Mouse (Mus musculus): ENCODE data around the gene Hspa4. TPM values are rescaled to one million over a fixed set of nuclear protein-coding genes. Genes with fewer than 3 reads are reported as not detected.
A peak's percentile ranks its signal among the peaks of the same experiment; 100 is the strongest.
"Not testable (repeated sequence)": the region's sequence is repeated elsewhere in the genome, so short reads cannot be mapped to it uniquely, and the experiment has no call there.

Hspa4 gene
- 57.0 and 58.7 TPM in 2 replicates for polyA plus RNA-seq (2015; fragmentation: Nextera tagmentation; extraction: Ambion mirVana)

DNA sequence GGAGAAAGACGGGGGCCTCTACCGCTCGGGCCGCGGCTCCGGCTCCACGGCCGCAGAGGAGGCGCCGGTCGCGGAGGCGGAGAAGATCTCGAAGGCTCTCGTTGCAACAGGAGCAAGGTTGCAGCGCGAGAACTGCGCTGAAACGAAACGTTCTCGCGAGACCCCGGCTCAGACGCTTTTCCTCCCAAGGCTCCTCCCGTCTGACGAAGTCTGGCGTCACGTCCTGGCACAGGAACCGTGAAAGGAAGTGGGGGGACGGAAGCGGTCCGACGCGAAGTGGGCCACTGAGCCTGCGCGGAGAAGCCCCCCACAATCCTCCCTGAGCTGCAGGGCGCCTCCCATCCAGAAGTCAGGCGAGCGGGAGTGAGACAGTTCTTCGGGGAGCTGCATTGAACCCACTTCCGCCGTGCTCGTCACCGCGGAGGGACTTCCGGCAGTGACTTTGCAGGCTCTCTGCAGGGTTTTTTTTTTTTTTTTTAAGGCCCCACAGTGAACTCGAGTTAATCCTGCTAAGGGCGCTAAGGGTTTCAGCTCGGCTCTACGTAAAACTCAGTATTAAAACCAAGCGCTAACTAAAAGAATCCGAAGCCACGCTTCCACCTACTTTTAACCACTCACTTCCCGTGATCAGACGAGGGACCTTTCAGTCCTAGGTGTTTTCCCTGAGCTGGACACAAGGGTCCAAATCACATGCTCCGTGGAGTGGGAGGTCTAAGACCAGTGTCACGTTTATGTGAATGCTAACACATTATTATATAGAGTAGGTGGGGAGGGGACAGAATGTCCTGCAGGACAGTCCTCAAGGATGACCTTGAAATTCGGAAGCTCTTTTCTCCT lies at the start of gene Hspa4:
Gene Hspa4 (minus strand): TSS at position 128 of the 837 bp plus-strand sequence.
- under 1% methylated on average over 58 of the region's 58 CpGs for WGBS
- Histone ChIP-seq H3K36me3 (peaks cover 2% of the 10 kb centered on the region; the same call in 1 of the 2 replicates), H3K27me3 (no peaks in the 10 kb centered on the region), H3K4me1 (replicated peaks) (peaks cover 33% of the 10 kb centered on the region), H3K9me3 (no peaks in the 10 kb centered on the region), H3K27ac (peak within 1 kb of the TSS; percentile 96), H3K4me3 (replicated peaks) (peak within 1 kb of the TSS; percentile 99), H3K4me2 (replicated peaks) (peak within 1 kb of the TSS; percentile 85), H3K9ac (replicated peaks) (peak within 1 kb of the TSS; percentile 99)
- ATAC-seq = peak; percentile 98

GRCm38 (mm10) chr11:53345738-53346137 lies 45.5 kb upstream of the Hspa4 start:
- Histone ChIP-seq H3K9me3 (no peaks in the 10 kb centered on the region), H3K4me3 (replicated peaks) (no peak overlapping the region), H3K27me3 (peaks cover 4% of the 10 kb centered on the region; the same call in 1 of the 2 replicates), H3K9ac (replicated peaks) (no peak overlapping the region), H3K4me2 (replicated peaks) (no peak overlapping the region), H3K36me3 (no peaks in the 10 kb centered on the region), H3K27ac (no peak overlapping the region), H3K4me1 (replicated peaks) (no peaks in the 10 kb centered on the region; the same call in 1 of the 2 replicates)
- no peak for ATAC-seq
- 56% methylated on average over 2 of the region's 2 CpGs for WGBS

DNA sequence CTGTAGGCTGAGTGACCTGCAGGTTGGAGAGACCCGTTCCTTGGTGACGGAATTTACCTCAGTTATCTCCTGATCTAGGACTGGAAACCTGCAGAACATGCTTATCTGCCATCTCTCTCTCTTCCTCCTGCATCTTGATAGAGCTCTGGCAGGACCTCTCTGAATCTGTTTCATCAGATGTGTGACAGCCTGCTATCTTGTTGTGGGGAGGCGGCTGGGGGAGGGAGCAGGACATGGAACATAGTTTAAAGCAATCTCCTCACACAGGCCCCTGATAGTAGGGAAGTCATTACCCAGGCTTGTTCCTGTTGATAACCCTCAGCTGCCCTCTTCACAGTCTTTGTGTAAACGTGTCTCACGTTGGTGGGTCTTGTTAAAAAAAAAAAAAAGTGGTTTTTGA lies 45.1 kb upstream of the Hspa4 start:
- H3K4me1 ChIP-seq (replicated peaks) = no peaks in the 10 kb centered on the region; the same call in 1 of the 2 replicates
- no peaks in the 10 kb centered on the region for H3K9me3 ChIP-seq
- no peak overlapping the region for H3K4me3 ChIP-seq (replicated peaks)
- H3K27ac ChIP-seq = no peak overlapping the region
- H3K36me3 ChIP-seq = no peaks in the 10 kb centered on the region
- WGBS = 60% methylated on average over 5 of the region's 5 CpGs
- H3K4me2 ChIP-seq (replicated peaks) = no peak overlapping the region
- ATAC-seq = no peak
- peaks cover 4% of the 10 kb centered on the region; the same call in 1 of the 2 replicates for H3K27me3 ChIP-seq
- no peak overlapping the region for H3K9ac ChIP-seq (replicated peaks)

DNA sequence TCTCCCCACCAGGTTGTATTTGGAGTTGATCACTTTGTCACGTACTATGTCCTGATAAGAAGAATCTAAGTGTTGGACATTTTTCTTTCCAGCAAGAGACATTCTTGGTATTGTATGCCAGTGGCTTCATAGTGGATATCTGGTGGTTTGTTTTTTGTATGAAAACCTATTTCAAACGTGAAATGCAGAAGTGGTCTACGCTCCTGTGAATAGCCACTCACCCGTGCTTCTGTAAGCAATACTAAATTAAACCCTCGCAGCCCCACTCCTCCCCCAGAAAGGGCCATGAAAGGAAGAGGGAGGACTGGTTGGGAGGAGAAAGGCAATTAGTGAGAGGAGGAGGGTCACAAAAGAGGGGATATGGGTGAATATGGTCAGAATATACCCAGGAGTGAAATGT lies 42.5 kb upstream of the Hspa4 start:
- no peak overlapping the region for H3K4me2 ChIP-seq (replicated peaks)
- H3K4me3 ChIP-seq (replicated peaks) = no peak overlapping the region
- H3K27ac ChIP-seq = no peak overlapping the region
- H3K27me3 ChIP-seq = no peaks in the 10 kb centered on the region
- H3K4me1 ChIP-seq (replicated peaks) = no peaks in the 10 kb centered on the region
- H3K36me3 ChIP-seq = no peaks in the 10 kb centered on the region
- H3K9ac ChIP-seq (replicated peaks) = no peak overlapping the region
- no peaks in the 10 kb centered on the region for H3K9me3 ChIP-seq
- 72% methylated on average over 5 of the region's 5 CpGs for WGBS
- ATAC-seq = no peak

DNA sequence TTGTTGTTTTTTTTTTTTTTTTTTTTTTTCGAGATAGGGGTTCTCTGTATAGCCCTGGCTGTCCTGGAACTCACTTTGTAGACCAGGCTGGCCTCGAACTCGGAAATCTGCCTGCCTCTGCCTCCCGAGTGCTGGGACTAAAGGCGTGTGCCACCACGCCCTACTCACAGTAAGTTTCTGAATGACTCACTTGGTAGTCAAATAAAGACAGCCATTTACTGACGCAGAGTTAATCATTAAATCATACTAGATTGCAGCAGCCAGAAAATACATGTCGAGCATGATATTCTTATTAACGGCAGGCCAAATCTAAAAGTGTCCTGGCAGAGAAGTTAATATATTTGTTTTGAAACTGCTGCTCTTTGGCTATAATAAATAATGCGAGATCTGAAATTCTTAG lies 40.8 kb upstream of the Hspa4 start:
- not testable (repeated sequence) for H3K9me3 ChIP-seq; H3K36me3 ChIP-seq; H3K27me3 ChIP-seq; H3K4me3 ChIP-seq (replicated peaks); H3K4me2 ChIP-seq (replicated peaks); H3K27ac ChIP-seq; ATAC-seq; H3K9ac ChIP-seq (replicated peaks); H3K4me1 ChIP-seq (replicated peaks)
- WGBS = 94% methylated on average over 9 of the region's 10 CpGs

DNA sequence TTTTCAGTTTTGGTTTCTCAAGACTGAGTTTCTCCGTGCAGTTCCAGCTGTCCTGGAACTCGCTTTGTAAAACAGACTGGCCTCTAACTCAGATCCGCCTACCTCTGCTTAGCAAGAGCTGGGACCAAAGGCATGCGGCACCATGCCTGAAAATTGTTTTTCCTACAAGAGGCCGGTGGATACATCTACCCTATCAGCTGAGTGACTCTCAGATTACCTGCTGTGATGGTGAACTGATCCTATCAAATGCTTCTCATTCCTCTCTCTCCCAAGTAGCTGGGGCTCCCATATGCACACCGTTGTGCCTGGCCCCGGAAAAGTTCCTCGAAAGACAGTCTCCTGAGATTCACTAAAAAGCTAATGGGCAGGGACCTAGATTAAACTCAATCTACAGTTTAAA lies 37.4 kb upstream of the Hspa4 start:
- no peak overlapping the region for H3K4me3 ChIP-seq (replicated peaks)
- H3K27me3 ChIP-seq = no peaks in the 10 kb centered on the region
- no peaks in the 10 kb centered on the region for H3K9me3 ChIP-seq
- H3K9ac ChIP-seq (replicated peaks) = no peak overlapping the region
- H3K27ac ChIP-seq = no peak overlapping the region
- no peaks in the 10 kb centered on the region for H3K4me1 ChIP-seq (replicated peaks)
- ATAC-seq = no peak
- 72% methylated on average over 8 of the region's 8 CpGs for WGBS
- H3K36me3 ChIP-seq = peaks cover 8% of the 10 kb centered on the region
- H3K4me2 ChIP-seq (replicated peaks) = no peak overlapping the region

- H3K27ac ChIP-seq = no peak overlapping the region
- no peaks in the 10 kb centered on the region for H3K27me3 ChIP-seq
- peaks cover 16% of the 10 kb centered on the region for H3K36me3 ChIP-seq
- no peak overlapping the region for H3K4me2 ChIP-seq (replicated peaks)
- ATAC-seq = no peak
- no peak overlapping the region for H3K4me3 ChIP-seq (replicated peaks)
- H3K9ac ChIP-seq (replicated peaks) = no peak overlapping the region
- no peaks in the 10 kb centered on the region for H3K4me1 ChIP-seq (replicated peaks)
- H3K9me3 ChIP-seq = no peaks in the 10 kb centered on the region
- WGBS = 85% methylated on average over 1 of the region's 1 CpGs
These were observed 36.7 kb upstream of the Hspa4 start for GRCm38 (mm10) chr11:53336924-53337323.

GRCm38 (mm10) chr11:53336182-53336571 lies 35.9 kb upstream of the Hspa4 start:
- no peak for ATAC-seq
- no peaks in the 10 kb centered on the region for H3K9me3 ChIP-seq

GRCm38 (mm10) chr11:53335505-53336181 lies 35.4 kb upstream of the Hspa4 start:
- no peak overlapping the region for H3K9ac ChIP-seq (replicated peaks)
- no peaks in the 10 kb centered on the region for H3K9me3 ChIP-seq
- H3K27ac ChIP-seq = no peak overlapping the region
- ATAC-seq = no peak
- peaks cover 29% of the 10 kb centered on the region for H3K36me3 ChIP-seq
- H3K4me3 ChIP-seq (replicated peaks) = no peak overlapping the region
- no peaks in the 10 kb centered on the region for H3K4me1 ChIP-seq (replicated peaks)
- no peak overlapping the region for H3K4me2 ChIP-seq (replicated peaks)
- H3K27me3 ChIP-seq = no peaks in the 10 kb centered on the region
- WGBS = 25% methylated on average over 3 of the region's 3 CpGs

More at GRCm38 (mm10) chr11:53336182-53336571, 35.9 kb upstream of the Hspa4 start:
- Histone ChIP-seq H3K4me2 (replicated peaks) (no peak overlapping the region), H3K4me3 (replicated peaks) (no peak overlapping the region), H3K36me3 (peaks cover 23% of the 10 kb centered on the region), H3K27ac (no peak overlapping the region), H3K9ac (replicated peaks) (no peak overlapping the region), H3K4me1 (replicated peaks) (no peaks in the 10 kb centered on the region), H3K27me3 (no peaks in the 10 kb centered on the region)

- H3K4me2 ChIP-seq (replicated peaks) = no peak overlapping the region
- no peaks in the 10 kb centered on the region for H3K4me1 ChIP-seq (replicated peaks)
- ATAC-seq = no peak
- no peak overlapping the region for H3K27ac ChIP-seq
- no peaks in the 10 kb centered on the region for H3K27me3 ChIP-seq
- 90% methylated on average over 14 of the region's 14 CpGs for WGBS
- no peak overlapping the region for H3K9ac ChIP-seq (replicated peaks)
- H3K4me3 ChIP-seq (replicated peaks) = no peak overlapping the region
- peaks cover 55% of the 10 kb centered on the region for H3K36me3 ChIP-seq
- H3K9me3 ChIP-seq = no peaks in the 10 kb centered on the region
These were observed 31.9 kb upstream of the Hspa4 start for GRCm38 (mm10) chr11:53332076-53332680.

GRCm38 (mm10) chr11:53331121-53331520 lies 30.9 kb upstream of the Hspa4 start:
- no peak overlapping the region for H3K9ac ChIP-seq (replicated peaks)
- no peak overlapping the region for H3K4me2 ChIP-seq (replicated peaks)
- no peak overlapping the region for H3K27ac ChIP-seq
- WGBS = 96% methylated on average over 6 of the region's 6 CpGs
- H3K9me3 ChIP-seq = no peaks in the 10 kb centered on the region
- no peak for ATAC-seq
- no peak overlapping the region for H3K4me3 ChIP-seq (replicated peaks)
- no peaks in the 10 kb centered on the region for H3K27me3 ChIP-seq
- H3K36me3 ChIP-seq = peaks cover 55% of the 10 kb centered on the region
- H3K4me1 ChIP-seq (replicated peaks) = no peaks in the 10 kb centered on the region

DNA sequence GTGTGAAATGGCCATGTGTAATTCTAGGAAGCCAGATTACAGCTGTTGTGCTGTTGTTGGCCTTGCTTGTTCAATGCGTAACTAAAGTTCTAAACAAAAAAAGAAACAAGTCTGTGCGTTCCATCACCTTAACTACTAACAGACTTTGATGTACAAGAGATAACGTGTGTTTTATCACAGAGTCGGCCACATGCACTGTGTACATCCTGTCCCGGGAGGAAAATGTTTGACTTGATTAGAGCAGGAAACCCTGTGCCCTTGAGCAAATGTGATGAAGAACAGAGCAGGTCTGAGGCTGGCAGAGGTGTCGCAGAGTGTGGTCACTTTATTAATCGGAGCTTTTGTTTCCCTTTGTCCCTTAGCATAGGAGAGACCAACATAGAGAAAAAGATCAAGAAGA lies 30.1 kb upstream of the Hspa4 start:
- Histone ChIP-seq H3K9me3 (no peaks in the 10 kb centered on the region), H3K36me3 (peaks cover 55% of the 10 kb centered on the region)
- WGBS = 92% methylated on average over 7 of the region's 7 CpGs

More for the DNA sequence above, 30.1 kb upstream of the Hspa4 start:
- no peak for ATAC-seq
- Histone ChIP-seq H3K4me3 (replicated peaks) (no peak overlapping the region), H3K27me3 (no peaks in the 10 kb centered on the region), H3K4me2 (replicated peaks) (no peak overlapping the region), H3K27ac (no peak overlapping the region), H3K9ac (replicated peaks) (no peak overlapping the region), H3K4me1 (replicated peaks) (peaks cover 4% of the 10 kb centered on the region)
